Mouse (Mus musculus) MEL (cell line): Measurements from ENCODE around the gene Tecta. TPM values are rescaled to one million over a fixed set of nuclear protein-coding genes. Genes with fewer than 3 reads are reported as not detected.

Experiments
- DNase-seq: peaks from one replicate; pipeline ENCODE4 v3.0.0; 2011; ENCODE audit warnings: low read depth, low spot score
- H3K27ac ChIP-seq: 2 replicates; pipeline ENCODE4 v1.5.1; 2012; ENCODE audit warnings: low read depth, mild to moderate bottlenecking, control low read depth, low read length, moderate library complexity; ENCODE audit not compliant: control insufficient read depth
- H3K27me3 ChIP-seq, 2 experiments: fragments of 150-350 bp in 1 of 2; sonication (generic) in 1 of 2; 2 replicates each; pipeline ENCODE4 v1.6.1; 2012; ENCODE audit warnings: low read length in 2 of 2, mild to moderate bottlenecking in 2 of 2, improper control_type of control experiment in 1 of 2, moderate library complexity in 1 of 2; ENCODE audit not compliant: insufficient read depth in 2 of 2, control insufficient read depth in 1 of 2
- H3K36me3 ChIP-seq, 2 experiments: 2 replicates each; pipeline ENCODE4 v1.6.1; 2012 to 2014; ENCODE audit warnings: low read length in 2 of 2, improper control_type of control experiment in 1 of 2, inconsistent platforms in 1 of 2, mild to moderate bottlenecking in 1 of 2; ENCODE audit not compliant: insufficient read depth in 2 of 2, control insufficient read depth in 1 of 2
- H3K4me1 ChIP-seq, 2 experiments: fragments of 150-350 bp in 1 of 2; sonication (generic) in 1 of 2; 2 replicates each; pipeline ENCODE4 v1.6.1; 2012; ENCODE audit warnings: low read length in 2 of 2, improper control_type of control experiment in 1 of 2, mild to moderate bottlenecking in 1 of 2; ENCODE audit not compliant: insufficient read depth in 2 of 2, control insufficient read depth in 1 of 2
- H3K4me3 ChIP-seq, 2 experiments: fragments of 150-350 bp in 1 of 2; sonication (generic) in 1 of 2; 2 replicates each; pipeline ENCODE4 v1.5.1; 2012; ENCODE audit warnings: low read depth in 2 of 2, low read length in 2 of 2, mild to moderate bottlenecking in 2 of 2, moderate library complexity in 2 of 2, control low read depth in 1 of 2, improper control_type of control experiment in 1 of 2; ENCODE audit not compliant: control insufficient read depth in 1 of 2, insufficient read depth in 1 of 2
- H3K79me2 ChIP-seq: 2 replicates; pipeline ENCODE4 v1.6.1; 2012; ENCODE audit warnings: mild to moderate bottlenecking, low read length, moderate library complexity; ENCODE audit not compliant: control insufficient read depth, poor library complexity, insufficient read depth
- H3K9ac ChIP-seq: 2 replicates; pipeline ENCODE4 v1.6.1; 2012; ENCODE audit warnings: low read depth, mild to moderate bottlenecking, control low read depth, low read length, moderate library complexity; ENCODE audit not compliant: control insufficient read depth, poor library complexity, severe bottlenecking
- H3K9me3 ChIP-seq: fragments of 150-350 bp; sonication (generic); replicated peaks from 2 replicates; pipeline ENCODE4 v1.6.1; 2012; ENCODE audit warnings: mild to moderate bottlenecking, low read length, improper control_type of control experiment, moderate library complexity; ENCODE audit not compliant: insufficient read depth
- CHD2 ChIP-seq: IDR thresholded peaks from 2 replicates; pipeline ENCODE4 v1.6.1; 2011; ENCODE audit warnings: low read length, improper control_type of control experiment
- CTCF ChIP-seq, 3 experiments: IDR thresholded peaks in 2 of 3; conservative IDR thresholded peaks in 1 of 3; 2 replicates each; pipeline ENCODE4 v1.5.1; 2011 to 2012; ENCODE audit warnings: low read length in 3 of 3, low read depth in 2 of 3, mild to moderate bottlenecking in 2 of 3, improper control_type of control experiment in 1 of 3, inconsistent platforms in 1 of 3, mixed read lengths in 1 of 3, moderate library complexity in 1 of 3; ENCODE audit not compliant: control insufficient read depth in 1 of 3, insufficient read depth in 1 of 3, poor library complexity in 1 of 3, severe bottlenecking in 1 of 3
- KAT2A ChIP-seq: conservative IDR thresholded peaks from 2 replicates; pipeline ENCODE4 v1.6.1; 2012; ENCODE audit warnings: low read depth, low read length, improper control_type of control experiment, inconsistent platforms
- MEF2A ChIP-seq: IDR thresholded peaks from 2 replicates; pipeline ENCODE4 v1.6.1; 2014; ENCODE audit warnings: low read depth, mild to moderate bottlenecking, inconsistent platforms, low read length, improper control_type of control experiment; ENCODE audit not compliant: poor library complexity, insufficient replicate concordance, severe bottlenecking; ENCODE audit errors: extremely low read depth
- MXI1 ChIP-seq: IDR thresholded peaks from 2 replicates; pipeline ENCODE4 v1.6.1; 2011; ENCODE audit warnings: mild to moderate bottlenecking, low read depth, low read length, improper control_type of control experiment
- POLR2AphosphoS5 ChIP-seq: IDR thresholded peaks from 2 replicates; pipeline ENCODE4 v1.6.1; 2012; ENCODE audit warnings: low read depth, borderline replicate concordance, mild to moderate bottlenecking, inconsistent platforms, low read length, moderate library complexity, mixed read lengths
- RAD21 ChIP-seq: IDR thresholded peaks from 2 replicates; pipeline ENCODE4 v1.6.1; 2011; ENCODE audit warnings: mild to moderate bottlenecking, low read depth, low read length, improper control_type of control experiment
- SIN3A ChIP-seq: IDR thresholded peaks from 2 replicates; pipeline ENCODE4 v1.6.1; 2012; ENCODE audit warnings: low read length, improper control_type of control experiment, inconsistent platforms
- SMC3 ChIP-seq: IDR thresholded peaks from 2 replicates; pipeline ENCODE4 v1.6.1; 2011; ENCODE audit warnings: low read depth, low read length, improper control_type of control experiment
- TCF12 ChIP-seq: IDR thresholded peaks from 2 replicates; pipeline ENCODE4 v1.6.1; 2014; ENCODE audit warnings: low read depth, mild to moderate bottlenecking, inconsistent platforms, low read length, improper control_type of control experiment, moderate library complexity
- ZMIZ1 ChIP-seq: IDR thresholded peaks from 2 replicates; pipeline ENCODE4 v1.6.1; 2012; ENCODE audit warnings: low read depth, mild to moderate bottlenecking, inconsistent platforms, low read length, improper control_type of control experiment, moderate library complexity
- ZNF384 ChIP-seq: IDR thresholded peaks from 2 replicates; pipeline ENCODE4 v1.6.1; 2012; ENCODE audit warnings: low read depth, mild to moderate bottlenecking, inconsistent platforms, low read length, improper control_type of control experiment
- polyA plus RNA-seq, 2 experiments: library from polyadenylated mRNA; stranded (reverse) in 1 of 2; unstranded in 1 of 2; fragments of >175 nt in 1 of 2; fragments of >200 nt in 1 of 2; gene quantifications; 2 replicates each; pipeline versions ENCODE4 v1.2.1 to v1.2.4; 2012; ENCODE audit warnings: low replicate concordance in 2 of 2, low read depth in 1 of 2; ENCODE audit not compliant: insufficient read length in 2 of 2, insufficient read depth in 1 of 2, missing spikeins in 1 of 2
- total RNA-seq: library from RNA; depleted of rRNA; stranded (reverse); fragments of 300-350 nt; gene quantifications from 2 replicates; pipeline ENCODE4 v1.2.3, GENCODE M21; 2012

The Tecta gene
- total and polyA plus RNA-seq, 3 experiments, result not detected

DNA sequence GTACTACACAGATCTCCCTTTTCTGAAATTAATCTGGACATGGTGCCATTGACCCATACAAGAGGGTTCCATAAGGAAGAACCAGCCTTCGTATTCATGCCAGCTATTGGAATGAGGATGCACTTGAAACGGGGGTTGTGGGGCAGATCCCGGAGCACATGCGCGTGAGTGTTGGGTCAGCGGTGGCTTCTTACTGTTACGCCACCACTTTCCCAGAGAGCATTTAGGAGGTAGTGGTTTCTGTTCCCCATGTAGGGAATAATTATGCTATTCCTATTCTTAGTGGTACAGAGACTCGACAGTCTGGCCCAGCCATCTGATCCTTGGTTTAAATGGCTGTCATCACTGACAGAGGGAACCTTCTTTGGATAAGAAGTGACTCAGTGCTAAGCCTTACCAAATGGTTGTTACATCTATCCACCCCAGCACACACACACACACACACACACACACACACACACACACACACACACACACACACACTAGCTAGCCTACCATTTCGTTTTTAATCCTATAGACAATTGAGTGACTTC lies 81.2 kb downstream of the Tecta start:
- Histone ChIP-seq H3K27ac (no peak overlapping the region), H3K4me3 (no peak overlapping the region), H3K9ac (no peak overlapping the region), H3K27me3 (peaks cover 0 to 1% of the 10 kb centered on the region in 2 experiments; a peak in 2 of 4 replicates), H3K36me3 (no peaks in the 10 kb centered on the region)
- no peak for TF ChIP-seq KAT2A
- TF ChIP-seq CTCF (IDR thresholded peaks at IDR 0.05 in 2 of 3, conservative IDR thresholded peaks at IDR 0.05 in 1 of 3; ENCODE audit: control insufficient read depth in 1 of 3, insufficient read depth in 1 of 3, low read depth in 2 of 3, low read length in 3 of 3, poor library complexity in 1 of 3, severe bottlenecking in 1 of 3), result no peak
- no peak for TF ChIP-seq RAD21
- TF ChIP-seq, all 39 proteins: peak for 0
- no peak for DNase-seq
- Histone ChIP-seq H3K9me3 (no peaks in the 10 kb centered on the region), H3K79me2 (no peaks in the 10 kb centered on the region), H3K4me1 (no peaks in the 10 kb centered on the region)

DNA sequence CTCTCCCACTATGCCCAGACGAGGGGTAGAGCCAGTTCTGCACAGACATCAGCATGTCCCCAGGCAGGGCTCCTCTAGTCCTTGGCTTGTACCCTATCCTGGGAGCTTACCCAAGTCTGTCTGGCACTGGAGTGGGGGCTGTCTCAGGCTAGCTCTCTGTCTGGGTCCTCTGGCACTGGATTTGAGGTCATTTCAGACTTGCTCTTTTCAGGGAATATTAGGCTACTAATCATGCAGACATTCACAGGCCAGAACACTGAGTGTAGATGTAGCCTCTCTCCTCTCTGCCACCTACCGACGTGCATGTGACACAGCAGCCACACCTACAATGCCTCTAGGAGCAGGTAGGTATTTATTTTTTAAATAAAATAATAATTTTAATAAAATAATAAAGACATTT lies 82.4 kb downstream of the Tecta start:
- Histone ChIP-seq H3K36me3 (no peaks in the 10 kb centered on the region), H3K4me1 (no peaks in the 10 kb centered on the region), H3K4me3 (no peak overlapping the region), H3K9ac (no peak overlapping the region), H3K9me3 (no peaks in the 10 kb centered on the region), H3K79me2 (no peaks in the 10 kb centered on the region), H3K27ac (no peak overlapping the region), H3K27me3 (peaks cover 0 to 1% of the 10 kb centered on the region in 2 experiments; a peak in 2 of 4 replicates)
- DNase-seq, result no peak
- TF ChIP-seq ZMIZ1 (no peak), CHD2 (no peak), SMC3 (peak; percentile 17; the same call in 1 of the 2 replicates), ZNF384 (no peak), SIN3A (no peak), POLR2AphosphoS5 (no peak), MEF2A (no peak), CTCF (IDR thresholded peaks at IDR 0.05 in 2 of 3, conservative IDR thresholded peaks at IDR 0.05 in 1 of 3; ENCODE audit: control insufficient read depth in 1 of 3, insufficient read depth in 1 of 3, low read depth in 2 of 3, low read length in 3 of 3, poor library complexity in 1 of 3, severe bottlenecking in 1 of 3) (peak in 2 of 3 experiments; percentile 14 to 15; a peak in 1 of 6 replicates)

DNA sequence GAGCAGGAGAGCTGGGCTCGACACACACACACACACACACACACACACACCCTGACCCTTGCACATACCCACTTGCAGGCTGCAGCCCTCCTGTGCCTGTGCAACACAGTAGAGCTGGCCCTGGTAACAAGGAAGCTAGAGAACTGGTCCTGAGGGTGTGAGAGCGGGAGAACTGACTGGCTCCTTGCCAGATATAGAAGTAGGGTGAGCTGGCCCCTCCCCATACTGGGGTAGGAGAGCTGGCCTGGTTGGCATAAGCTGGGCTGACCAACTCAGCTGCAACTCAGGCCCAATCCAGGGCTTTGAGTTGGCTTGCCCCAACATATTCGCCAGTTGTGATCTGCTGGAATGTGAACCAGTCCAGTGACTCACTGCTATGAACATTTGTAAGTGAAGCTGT lies 83.9 kb downstream of the Tecta start:
- no peak for DNase-seq
- Histone ChIP-seq H3K9me3 (no peaks in the 10 kb centered on the region), H3K4me3 (no peak overlapping the region)
- TF ChIP-seq MXI1 (no peak), TCF12 (no peak), RAD21 (no peak)
- TF ChIP-seq, all 39 proteins: peak for 0
- Histone ChIP-seq H3K27me3 (peaks cover 0 to 1% of the 10 kb centered on the region in 2 experiments; a peak in 2 of 4 replicates), H3K36me3 (no peaks in the 10 kb centered on the region), H3K4me1 (no peaks in the 10 kb centered on the region), H3K27ac (no peak overlapping the region), H3K9ac (no peak overlapping the region), H3K79me2 (no peaks in the 10 kb centered on the region)
